In genomic region chr3:108018190-108018820, GRCm38 (mm10) we compare ENCODE assay signal across 8 mouse cellular contexts. TPM values are rescaled to one million over a fixed set of nuclear protein-coding genes. Genes with fewer than 3 reads are reported as not detected.
DNase-seq lines count a peak whose midpoint lies in the region; ATAC-seq and TF ChIP-seq lines count a peak whose summit lies in the region.

No protein-coding gene starts in this region.

- peak overlapping the region; percentile 90 for H3K27ac ChIP-seq in testis, adult 2 months (ENCODE audit: control insufficient read depth, insufficient read depth, low read depth, low read length)
- H3K27ac ChIP-seq in forebrain, embryonic 11.5 days (ENCODE audit: low read depth, low read length), result no peak overlapping the region
- H3K27ac ChIP-seq in kidney, postnatal 0 days, result peak overlapping the region; percentile 94

- no peaks in the 10 kb centered on the region for H3K27me3 ChIP-seq in testis, adult 2 months (ENCODE audit: control insufficient read depth, insufficient read depth, low read length)
- H3K27me3 ChIP-seq in forebrain, embryonic 11.5 days (ENCODE audit: control insufficient read depth, insufficient read depth, low read length), result no peaks in the 10 kb centered on the region
- H3K27me3 ChIP-seq in kidney, postnatal 0 days (ENCODE audit: insufficient read depth, low read length), result no peaks in the 10 kb centered on the region
- H3K27me3 ChIP-seq in megakaryocyte, embryonic 14.5 days (replicated peaks), result peaks cover 71% of the 10 kb centered on the region

- no peak for ATAC-seq in forebrain, embryonic 11.5 days (replicated peaks; ENCODE audit: low FRiP score)
- no peak for ATAC-seq in kidney, postnatal 0 days (replicated peaks; ENCODE audit: low FRiP score, low read depth)

- peaks cover 8% of the 10 kb centered on the region for H3K4me1 ChIP-seq in testis, adult 2 months (ENCODE audit: control insufficient read depth, insufficient read depth, low read length)
- H3K4me1 ChIP-seq in forebrain, embryonic 11.5 days (replicated peaks; ENCODE audit: control insufficient read depth, insufficient read depth, low read length), result peaks cover 8% of the 10 kb centered on the region
- peaks cover 16% of the 10 kb centered on the region for H3K4me1 ChIP-seq in kidney, postnatal 0 days (replicated peaks; ENCODE audit: insufficient read depth, low read length)
- H3K4me1 ChIP-seq in megakaryocyte, embryonic 14.5 days, result peaks cover 21% of the 10 kb centered on the region

- WGBS in forebrain, embryonic 11.5 days, result 34% methylated on average over 14 of the region's 14 CpGs
- WGBS in kidney, postnatal 0 days, result 18% methylated on average over 14 of the region's 14 CpGs

- H3K4me3 ChIP-seq in testis, adult 2 months (ENCODE audit: control insufficient read depth, low read depth, low read length), result peak overlapping the region; percentile 89
- H3K4me3 ChIP-seq in forebrain, embryonic 11.5 days (ENCODE audit: low read depth, low read length), result peak overlapping the region; percentile 25
- peak overlapping the region; percentile 36 for H3K4me3 ChIP-seq in kidney, postnatal 0 days (replicated peaks; ENCODE audit: low read depth, low read length)
- peak overlapping the region; percentile 89 for H3K4me3 ChIP-seq in megakaryocyte, embryonic 14.5 days (replicated peaks)

- no peaks in the 10 kb centered on the region for H3K9me3 ChIP-seq in forebrain, embryonic 11.5 days (ENCODE audit: control insufficient read depth, low read length)
- no peaks in the 10 kb centered on the region for H3K9me3 ChIP-seq in kidney, postnatal 0 days (replicated peaks; ENCODE audit: low read length)
- no peaks in the 10 kb centered on the region for H3K9me3 ChIP-seq in megakaryocyte, embryonic 14.5 days

- no peak for DNase-seq in testis, postnatal 10 days (ENCODE audit: low spot score)
- DNase-seq in forebrain, embryonic 11.5 days (ENCODE audit: low spot score), result no peak
- DNase-seq in kidney, postnatal 0 days (ENCODE audit: low spot score), result no peak
- DNase-seq in gastrocnemius, postnatal 4 days (ENCODE audit: low spot score in 2 of 2), result no peak
- no peak for DNase-seq in left cerebral cortex, adult 11 months (ENCODE audit: low spot score)
- no peak for DNase-seq in cerebellum, postnatal 10 days

- no peak for TF ChIP-seq CTCF in testis, adult 2 months (IDR thresholded peaks at IDR 0.05; ENCODE audit: control insufficient read depth, insufficient read depth, insufficient replicate concordance, low read depth, low read length)
- TF ChIP-seq CTCF in kidney, postnatal 0 days (IDR thresholded peaks at IDR 0.05; ENCODE audit: low read depth), result no peak

- H3K4me2 ChIP-seq in forebrain, embryonic 11.5 days (ENCODE audit: low read depth, low read length, severe bottlenecking), result peak overlapping the region; percentile 72
- peak overlapping the region; percentile 64 for H3K4me2 ChIP-seq in kidney, postnatal 0 days (ENCODE audit: low read length)

- no peak for TF ChIP-seq POLR2A in testis, adult 2 months (IDR thresholded peaks at IDR 0.05; ENCODE audit: control insufficient read depth, low read depth, low read length)

- no peaks in the 10 kb centered on the region for H3K36me3 ChIP-seq in testis, adult 2 months (ENCODE audit: control insufficient read depth, insufficient read depth, low read length)
- no peaks in the 10 kb centered on the region for H3K36me3 ChIP-seq in forebrain, embryonic 11.5 days (ENCODE audit: control insufficient read depth, insufficient read depth, low read length)
- H3K36me3 ChIP-seq in kidney, postnatal 0 days (ENCODE audit: insufficient read depth, low read length), result no peaks in the 10 kb centered on the region
- no peaks in the 10 kb centered on the region for H3K36me3 ChIP-seq in megakaryocyte, embryonic 14.5 days (replicated peaks; ENCODE audit: low read length)

- H3K9ac ChIP-seq in forebrain, embryonic 11.5 days (ENCODE audit: low read length), result peak overlapping the region; percentile 43
- H3K9ac ChIP-seq in kidney, postnatal 0 days (ENCODE audit: low read depth, low read length), result peak overlapping the region; percentile 41; the same call in 1 of the 2 replicates

RNA-seq across cellular contexts. Expression of gene Gstm1, which starts 0.5 kb away (rescaled TPM):
- 547 and 702 TPM in 2 replicates for polyA plus RNA-seq in testis, adult 2 months (2012; rRNA removed)
- polyA plus RNA-seq in forebrain, embryonic 11.5 days (2014; fragmentation: Nextera tagmentation; extraction: Ambion mirVana), result 25.7 and 27.2 TPM in 2 replicates
- 177 and 224 TPM in 2 replicates for polyA plus RNA-seq in kidney, postnatal 0 days (2015; fragmentation: Nextera tagmentation; extraction: Ambion mirVana)
- 55.5 and 118 TPM in 2 replicates for polyA plus RNA-seq in megakaryocyte, embryonic 14.5 days (2012; ENCODE audit: insufficient read depth, low replicate concordance)
- total RNA-seq in gastrocnemius, postnatal 4 days (2021), result 10 to 100 TPM; 59.6 to 61.2 TPM

RNA-seq across cellular contexts. Expression of gene Gstm4, which starts 26.4 kb away (rescaled TPM):
- 18.9 and 20.7 TPM in 2 replicates for polyA plus RNA-seq in testis, adult 2 months (2012; rRNA removed)
- polyA plus RNA-seq in forebrain, embryonic 11.5 days (2014; fragmentation: Nextera tagmentation; extraction: Ambion mirVana), result 11.8 and 14.3 TPM in 2 replicates
- polyA plus RNA-seq in kidney, postnatal 0 days (2015; fragmentation: Nextera tagmentation; extraction: Ambion mirVana), result 21.8 and 22.1 TPM in 2 replicates
- 1.4 TPM in 1 of 2 replicates, not detected in the other for polyA plus RNA-seq in megakaryocyte, embryonic 14.5 days (2012; ENCODE audit: insufficient read depth, low replicate concordance)
- 1 to 10 TPM; 7.9 to 9.8 TPM for total RNA-seq in gastrocnemius, postnatal 4 days (2021)

RNA-seq across cellular contexts. Expression of gene Gstm2, which starts 32.1 kb away (rescaled TPM):
- polyA plus RNA-seq in testis, adult 2 months (2012; rRNA removed), result 246 and 344 TPM in 2 replicates
- 10.6 and 13.3 TPM in 2 replicates for polyA plus RNA-seq in forebrain, embryonic 11.5 days (2014; fragmentation: Nextera tagmentation; extraction: Ambion mirVana)
- polyA plus RNA-seq in kidney, postnatal 0 days (2015; fragmentation: Nextera tagmentation; extraction: Ambion mirVana), result 148 and 155 TPM in 2 replicates
- polyA plus RNA-seq in megakaryocyte, embryonic 14.5 days (2012; ENCODE audit: insufficient read depth, low replicate concordance), result 0.83 TPM in 1 of 2 replicates, not detected in the other
- 10 to 100 TPM; 46.5 to 48.8 TPM for total RNA-seq in gastrocnemius, postnatal 4 days (2021)

RNA-seq across cellular contexts. Expression of gene Gstm3, which starts 49.2 kb away (rescaled TPM):
- 0.19 TPM in 1 of 2 replicates, not detected in the other for polyA plus RNA-seq in testis, adult 2 months (2012; rRNA removed)
- not detected in 2 replicates for polyA plus RNA-seq in forebrain, embryonic 11.5 days (2014; fragmentation: Nextera tagmentation; extraction: Ambion mirVana)
- 0.14 and 0.17 TPM in 2 replicates for polyA plus RNA-seq in kidney, postnatal 0 days (2015; fragmentation: Nextera tagmentation; extraction: Ambion mirVana)
- not detected in 2 replicates for polyA plus RNA-seq in megakaryocyte, embryonic 14.5 days (2012; ENCODE audit: insufficient read depth, low replicate concordance)
- not detected for total RNA-seq in gastrocnemius, postnatal 4 days (2021)

Comparison
In these comparisons a context has a peak if more than half of its experiments do, and no peak if none do; other contexts are left out.
1. H3K4me3 ChIP-seq: peak in every context shown above with its lines; median percentile 89 in testis, adult 2 months; 89 in megakaryocyte, embryonic 14.5 days; 36 in kidney, postnatal 0 days; 25 in forebrain, embryonic 11.5 days.
2. RNA of gene Gstm2, which starts 32.1 kb away (polyA plus RNA-seq): 246 to 344 TPM in testis, adult 2 months and 148 to 155 TPM in kidney, postnatal 0 days; 10.6 to 13.3 TPM in forebrain, embryonic 11.5 days and 0.83 TPM in megakaryocyte, embryonic 14.5 days; every median in the first group is over 10 times any median in the second.